Mouse (Mus musculus): ENCODE measurements at regions not wholly inside any gene's neighbourhood (a gene's known extent, or its start where the extent isn't known, plus 50 kb on each side); places are given as distances from the start of the nearest gene placed in this dataset.
A peak's percentile ranks its signal among the peaks of the same experiment; 100 is the strongest.

- DNase-seq (ENCODE audit: low spot score): no peak
- WGBS: 77% methylated on average over 2 of the region's 2 CpGs
- Histone ChIP-seq H3K9ac (replicated peaks; ENCODE audit: low read length, poor library complexity, severe bottlenecking) (no peak overlapping the region), H3K9me3 (ENCODE audit: low read length) (no peaks in the 10 kb centered on the region), H3K27ac (ENCODE audit: low read depth, low read length) (no peak overlapping the region), H3K4me1 (ENCODE audit: insufficient read depth, low read length) (no peaks in the 10 kb centered on the region), H3K4me2 (ENCODE audit: low read depth, low read length, poor library complexity, severe bottlenecking) (no peak overlapping the region), H3K36me3 (ENCODE audit: insufficient read depth, low read length) (no peaks in the 10 kb centered on the region), H3K4me3 (ENCODE audit: low read depth, low read length) (no peak overlapping the region), H3K27me3 (ENCODE audit: insufficient read depth, low read length) (no peaks in the 10 kb centered on the region)
- no peak for TF ChIP-seq CTCF (IDR thresholded peaks at IDR 0.05)
- ATAC-seq (ENCODE audit: low FRiP score): no peak
Observed at GRCm38 (mm10) chr12:98069110-98069509, 190.1 kb downstream of the Galc start.

DNA sequence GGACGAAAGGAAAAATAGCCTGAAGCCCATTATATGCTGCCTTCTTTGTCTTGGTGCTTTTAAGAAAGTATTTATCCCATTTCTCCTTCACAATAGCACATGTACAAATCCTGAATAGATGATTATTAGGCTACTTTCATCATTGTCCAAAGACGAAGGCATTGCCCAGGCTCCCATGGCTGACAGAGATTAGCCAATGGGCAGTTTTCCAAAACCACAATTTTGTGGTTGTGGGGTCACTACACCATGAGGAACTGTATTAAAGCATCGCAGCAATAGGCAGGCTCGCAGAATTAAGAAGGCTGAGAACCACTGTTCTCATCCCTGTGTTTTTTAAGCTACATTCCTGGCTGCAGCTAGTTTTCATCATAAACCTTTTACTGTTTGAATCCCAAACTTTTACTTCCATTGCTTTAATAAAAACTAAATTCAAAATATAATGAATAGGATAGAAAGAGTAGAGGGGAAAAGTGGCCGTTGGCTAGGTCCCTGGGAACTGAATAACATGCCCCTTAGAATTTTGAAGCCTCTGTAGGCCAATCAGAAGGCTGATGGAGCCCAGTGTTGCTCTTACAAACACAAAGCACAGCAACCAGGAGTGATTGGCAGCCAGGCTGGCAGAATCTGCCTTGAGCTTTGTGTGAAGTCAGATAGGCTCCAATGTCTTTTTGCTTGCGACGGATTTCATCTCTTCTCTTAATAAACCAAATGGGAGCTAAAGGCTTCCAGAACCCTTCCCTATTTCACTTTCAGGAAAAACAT lies 199.7 kb downstream of the Galc start:
- no peak overlapping the region for H3K4me2 ChIP-seq (ENCODE audit: low read depth, low read length, poor library complexity, severe bottlenecking)
- DNase-seq (ENCODE audit: low spot score): peak; percentile 25
- no peak overlapping the region for H3K4me3 ChIP-seq (ENCODE audit: low read depth, low read length)
- H3K9ac ChIP-seq (replicated peaks; ENCODE audit: low read length, poor library complexity, severe bottlenecking): no peak overlapping the region
- no peak overlapping the region for H3K27ac ChIP-seq (ENCODE audit: low read depth, low read length)
- TF ChIP-seq CTCF (IDR thresholded peaks at IDR 0.05): no peak
- H3K27me3 ChIP-seq (ENCODE audit: insufficient read depth, low read length): no peaks in the 10 kb centered on the region
- 60% methylated on average over 7 of the region's 7 CpGs for WGBS
- no peaks in the 10 kb centered on the region for H3K4me1 ChIP-seq (ENCODE audit: insufficient read depth, low read length)
- no peak for ATAC-seq (ENCODE audit: low FRiP score)
- H3K9me3 ChIP-seq (ENCODE audit: low read length): no peaks in the 10 kb centered on the region
- H3K36me3 ChIP-seq (ENCODE audit: insufficient read depth, low read length): no peaks in the 10 kb centered on the region

GRCm38 (mm10) chr12:98058977-98059376 lies 200.3 kb downstream of the Galc start:
- no peaks in the 10 kb centered on the region for H3K27me3 ChIP-seq (ENCODE audit: insufficient read depth, low read length)
- H3K27ac ChIP-seq (ENCODE audit: low read depth, low read length): no peak overlapping the region
- no peak for TF ChIP-seq CTCF (IDR thresholded peaks at IDR 0.05)
- H3K36me3 ChIP-seq (ENCODE audit: insufficient read depth, low read length): no peaks in the 10 kb centered on the region
- no peak overlapping the region for H3K4me2 ChIP-seq (ENCODE audit: low read depth, low read length, poor library complexity, severe bottlenecking)
- ATAC-seq (ENCODE audit: low FRiP score) (no peak), DNase-seq (ENCODE audit: low spot score) (no peak)
- WGBS: 82% methylated on average over 2 of the region's 2 CpGs
- H3K9me3 ChIP-seq (ENCODE audit: low read length): no peaks in the 10 kb centered on the region
- H3K9ac ChIP-seq (replicated peaks; ENCODE audit: low read length, poor library complexity, severe bottlenecking): no peak overlapping the region
- no peak overlapping the region for H3K4me3 ChIP-seq (ENCODE audit: low read depth, low read length)
- no peaks in the 10 kb centered on the region for H3K4me1 ChIP-seq (ENCODE audit: insufficient read depth, low read length)

DNA sequence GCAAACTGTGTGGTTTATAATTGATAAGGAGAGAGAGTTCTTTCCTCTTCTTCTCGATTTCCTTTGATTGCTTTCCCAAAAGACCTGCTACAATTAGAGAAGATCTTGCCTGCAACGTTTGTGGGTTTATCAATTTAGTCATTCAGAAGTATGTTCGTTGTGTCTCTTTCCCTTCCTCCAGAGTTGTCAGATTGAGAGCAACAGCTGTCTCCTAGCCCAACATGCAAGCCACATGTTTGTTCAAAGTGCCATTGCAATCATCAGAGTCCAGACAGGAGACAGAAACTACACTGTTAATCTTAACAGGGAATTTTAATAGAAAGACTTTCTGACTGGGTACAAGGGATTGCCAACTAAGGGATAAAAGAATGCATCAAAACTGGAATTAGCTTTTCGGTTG lies 208.3 kb downstream of the Galc start:
- ATAC-seq (ENCODE audit: low FRiP score): no peak
- Histone ChIP-seq H3K27ac (ENCODE audit: low read depth, low read length) (no peak overlapping the region), H3K9ac (replicated peaks; ENCODE audit: low read length, poor library complexity, severe bottlenecking) (no peak overlapping the region), H3K27me3 (ENCODE audit: insufficient read depth, low read length) (no peaks in the 10 kb centered on the region), H3K36me3 (ENCODE audit: insufficient read depth, low read length) (no peaks in the 10 kb centered on the region), H3K4me2 (ENCODE audit: low read depth, low read length, poor library complexity, severe bottlenecking) (no peak overlapping the region), H3K4me3 (ENCODE audit: low read depth, low read length) (no peak overlapping the region), H3K9me3 (ENCODE audit: low read length) (no peaks in the 10 kb centered on the region), H3K4me1 (ENCODE audit: insufficient read depth, low read length) (no peaks in the 10 kb centered on the region)
- DNase-seq (ENCODE audit: low spot score): no peak
- WGBS: 73% methylated on average over 4 of the region's 4 CpGs
- TF ChIP-seq CTCF (IDR thresholded peaks at IDR 0.05): no peak

DNA sequence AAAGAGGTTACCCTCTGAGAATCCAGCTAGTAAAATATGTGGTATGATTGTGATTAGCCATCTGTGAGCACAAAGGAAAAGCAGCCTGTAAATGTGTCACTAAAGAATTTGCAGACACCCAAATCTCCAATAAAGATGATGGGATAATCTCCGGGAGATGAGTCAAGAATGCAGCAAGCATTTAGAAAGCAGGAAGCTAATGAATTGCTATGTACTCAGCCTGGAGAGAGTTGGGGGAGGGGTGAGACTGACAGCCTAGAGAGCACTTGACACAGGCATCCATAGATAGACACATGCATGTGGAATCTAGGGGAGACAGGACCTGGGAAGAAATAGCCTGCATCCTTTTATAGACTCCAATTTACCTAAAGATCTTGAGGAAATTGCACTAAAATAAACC lies 208.8 kb downstream of the Galc start:
- Histone ChIP-seq H3K4me2 (ENCODE audit: low read depth, low read length, poor library complexity, severe bottlenecking) (no peak overlapping the region), H3K4me3 (ENCODE audit: low read depth, low read length) (no peak overlapping the region), H3K9ac (replicated peaks; ENCODE audit: low read length, poor library complexity, severe bottlenecking) (no peak overlapping the region), H3K36me3 (ENCODE audit: insufficient read depth, low read length) (no peaks in the 10 kb centered on the region), H3K9me3 (ENCODE audit: low read length) (no peaks in the 10 kb centered on the region), H3K4me1 (ENCODE audit: insufficient read depth, low read length) (no peaks in the 10 kb centered on the region), H3K27me3 (ENCODE audit: insufficient read depth, low read length) (no peaks in the 10 kb centered on the region), H3K27ac (ENCODE audit: low read depth, low read length) (no peak overlapping the region)
- ATAC-seq (ENCODE audit: low FRiP score) (no peak), DNase-seq (ENCODE audit: low spot score) (peak; percentile 9)
- no peak for TF ChIP-seq CTCF (IDR thresholded peaks at IDR 0.05)
- WGBS: 16% methylated on average over 1 of the region's 1 CpGs

DNA sequence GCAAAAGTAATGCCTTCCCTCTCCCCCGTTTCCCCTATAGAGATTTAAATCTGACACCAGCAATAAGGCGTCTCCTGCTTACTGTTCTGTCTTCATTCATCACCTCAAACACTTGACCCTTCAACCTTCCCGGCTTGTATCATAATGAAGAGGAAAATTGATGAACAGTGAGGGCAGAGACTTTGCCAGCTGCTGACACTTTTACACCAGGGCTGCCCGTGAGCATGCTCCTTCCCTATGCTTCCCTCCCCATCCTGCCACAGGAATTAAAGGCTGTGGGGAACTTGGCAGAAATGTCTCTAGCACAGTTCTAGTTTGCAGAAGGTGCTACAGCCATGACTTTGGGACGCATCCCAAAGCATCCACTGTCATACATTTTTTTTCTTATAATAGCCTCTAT lies 209.2 kb downstream of the Galc start:
- DNase-seq (ENCODE audit: low spot score) (no peak), ATAC-seq (ENCODE audit: low FRiP score) (no peak)
- H3K4me2 ChIP-seq (ENCODE audit: low read depth, low read length, poor library complexity, severe bottlenecking): no peak overlapping the region
- TF ChIP-seq CTCF (IDR thresholded peaks at IDR 0.05): no peak
- H3K9me3 ChIP-seq (ENCODE audit: low read length): no peaks in the 10 kb centered on the region
- 31% methylated on average over 5 of the region's 5 CpGs for WGBS
- H3K4me1 ChIP-seq (ENCODE audit: insufficient read depth, low read length): no peaks in the 10 kb centered on the region
- no peak overlapping the region for H3K27ac ChIP-seq (ENCODE audit: low read depth, low read length)
- no peak overlapping the region for H3K9ac ChIP-seq (replicated peaks; ENCODE audit: low read length, poor library complexity, severe bottlenecking)
- no peak overlapping the region for H3K4me3 ChIP-seq (ENCODE audit: low read depth, low read length)
- no peaks in the 10 kb centered on the region for H3K36me3 ChIP-seq (ENCODE audit: insufficient read depth, low read length)
- no peaks in the 10 kb centered on the region for H3K27me3 ChIP-seq (ENCODE audit: insufficient read depth, low read length)
